Mouse (Mus musculus) forebrain, embryonic 14.5 days (tissue): ENCODE measurements around the gene Il19. TPM values are rescaled to one million over a fixed set of nuclear protein-coding genes. Genes with fewer than 3 reads are reported as not detected.

ENCODE experiments used
- ATAC-seq: fragments of 200-750 bp; cut with Nextera tagmentation; 2 replicates; pipeline ENCODE4 v1.8.0; 2017; ENCODE audit warnings: mild to moderate bottlenecking, moderate library complexity
- DNase-seq: peaks from one replicate; pipeline ENCODE4 v3.0.0-alpha.2; 2015; ENCODE audit warnings: low spot score
- H3K27ac ChIP-seq: fragments of 300-500 bp; sonication (generic); 2 replicates; pipeline ENCODE4 v1.5.1; 2014; ENCODE audit warnings: low read depth, mild to moderate bottlenecking, control low read depth, low read length, moderate library complexity
- H3K27me3 ChIP-seq: fragments of 300-500 bp; sonication (generic); replicated peaks from 2 replicates; pipeline ENCODE4 v1.6.1; 2014; ENCODE audit warnings: low read length, control low read depth, mixed read lengths; ENCODE audit not compliant: control insufficient read depth, insufficient read depth
- H3K36me3 ChIP-seq: fragments of 300-500 bp; sonication (generic); 2 replicates; pipeline ENCODE4 v1.6.1; 2014; ENCODE audit warnings: low read length, control low read depth; ENCODE audit not compliant: control insufficient read depth, insufficient read depth
- H3K4me1 ChIP-seq: fragments of 300-500 bp; sonication (generic); 2 replicates; pipeline ENCODE4 v1.6.1; 2014; ENCODE audit warnings: antibody characterized with exemption, low read length, control low read depth; ENCODE audit not compliant: control insufficient read depth, insufficient read depth
- H3K4me2 ChIP-seq: fragments of 300-500 bp; sonication (generic); 2 replicates; pipeline ENCODE4 v1.6.1; 2014; ENCODE audit warnings: mild to moderate bottlenecking, control low read depth, low read length
- H3K4me3 ChIP-seq: fragments of 300-500 bp; sonication (generic); 2 replicates; pipeline ENCODE4 v1.5.1; 2014; ENCODE audit warnings: low read depth, low read length, control low read depth
- H3K9ac ChIP-seq: fragments of 300-500 bp; sonication (generic); 2 replicates; pipeline ENCODE4 v1.6.1; 2014; ENCODE audit warnings: mild to moderate bottlenecking, low read length, control low read depth, moderate library complexity
- H3K9me3 ChIP-seq: fragments of 300-500 bp; sonication (generic); replicated peaks from 2 replicates; pipeline ENCODE4 v1.6.1; 2016; ENCODE audit warnings: low read length, control low read depth, mixed read lengths; ENCODE audit not compliant: control insufficient read depth
- WGBS: fragments of 180-500 bp; shearing (Covaris S2); extraction: QIAGEN DNeasy Blood & Tissue Kit; methylation state at CpG from one replicate; pipeline ENCODE4 v1.1.7; 2014; 5-methylcytosine and 5-hydroxymethylcytosine counted together
- polyA plus RNA-seq: library from polyadenylated mRNA; unstranded; fragments of >200 nt; fragmentation: Nextera tagmentation; extraction: Ambion mirVana; gene quantifications from 2 replicates; pipeline ENCODE4 v1.2.1, GENCODE M21; 2014

Il19 gene
- polyA plus RNA-seq, 1 experiment from 2014 or later = not detected

- Histone ChIP-seq H3K27ac (no peak overlapping the region), H3K4me1 (no peaks in the 10 kb centered on the region), H3K4me2 (no peak overlapping the region), H3K4me3 (no peak overlapping the region), H3K9ac (no peak overlapping the region), H3K36me3 (no peaks in the 10 kb centered on the region), H3K27me3 (no peaks in the 10 kb centered on the region), H3K9me3 (no peaks in the 10 kb centered on the region)
- ATAC-seq (no peak), DNase-seq (no peak)
- 52% methylated on average over 1 of the region's 1 CpGs for WGBS
Measured at GRCm38 (mm10) chr1:130892446-130892845, 47.5 kb downstream of the Il19 start.

- no peaks in the 10 kb centered on the region for H3K36me3 ChIP-seq
- H3K4me2 ChIP-seq = no peak within 1 kb of the TSS
- H3K27ac ChIP-seq = no peak within 1 kb of the TSS
- H3K4me3 ChIP-seq = no peak within 1 kb of the TSS
- H3K27me3 ChIP-seq = no peaks in the 10 kb centered on the region
- no peaks in the 10 kb centered on the region for H3K9me3 ChIP-seq
- H3K4me1 ChIP-seq = no peaks in the 10 kb centered on the region
- H3K9ac ChIP-seq = no peak within 1 kb of the TSS
- DNase-seq (no peak), ATAC-seq (no peak)
Measured at GRCm38 (mm10) chr1:130887354-130887753, 52.6 kb downstream of the Il19 start, which contains the start of gene Il24. Gene Il24, minus strand, starts transcription at chr1:130887454.

- H3K9me3 ChIP-seq = no peaks in the 10 kb centered on the region
- ATAC-seq (no peak), DNase-seq (no peak)
- no peak overlapping the region for H3K27ac ChIP-seq
- no peak overlapping the region for H3K9ac ChIP-seq
- 90% methylated on average over 4 of the region's 4 CpGs for WGBS
- no peaks in the 10 kb centered on the region for H3K27me3 ChIP-seq
- no peak overlapping the region for H3K4me2 ChIP-seq
- no peak overlapping the region for H3K4me3 ChIP-seq
- H3K36me3 ChIP-seq = no peaks in the 10 kb centered on the region
- no peaks in the 10 kb centered on the region for H3K4me1 ChIP-seq
Measured at GRCm38 (mm10) chr1:130883146-130883545, 56.8 kb downstream of the Il19 start.

Other genes with a start within 250 kb of the Il19 start
- gene Gm29427, start 224.3 kb downstream of the Il19 start, polyA plus RNA-seq = not detected in 2 replicates
- gene Yod1, start 222.8 kb downstream of the Il19 start, polyA plus RNA-seq = 8.9 and 10.0 TPM in 2 replicates
- gene Pfkfb2, start 210.9 kb downstream of the Il19 start, polyA plus RNA-seq = 17.8 and 23.2 TPM in 2 replicates
- gene AA986860, start 208.1 kb downstream of the Il19 start, polyA plus RNA-seq = 0.43 and 0.54 TPM in 2 replicates
- not detected in 2 replicates for gene Fcamr, start 139.2 kb downstream of the Il19 start, polyA plus RNA-seq
- gene Pigr, start 113.4 kb downstream of the Il19 start, polyA plus RNA-seq = not detected in 2 replicates
- gene Fcmr, start 74.4 kb downstream of the Il19 start, polyA plus RNA-seq = not detected in 2 replicates
- not detected in 2 replicates for gene Il24, start 52.7 kb downstream of the Il19 start, polyA plus RNA-seq
- not detected in 2 replicates for gene Il20, start 28.7 kb downstream of the Il19 start, polyA plus RNA-seq
- 0.16 TPM in 1 of 2 replicates, not detected in the other for gene Il10, start 79.7 kb upstream of the Il19 start, polyA plus RNA-seq
- gene Mapkapk2, start 157.7 kb upstream of the Il19 start, polyA plus RNA-seq = 24.7 and 35.2 TPM in 2 replicates
- 19.2 and 19.4 TPM in 2 replicates for gene Dyrk3, start 198.2 kb upstream of the Il19 start, polyA plus RNA-seq
- 61.5 and 66.1 TPM in 2 replicates for gene Eif2d, start 213.1 kb upstream of the Il19 start, polyA plus RNA-seq